Mouse (Mus musculus): ENCODE data around the gene Mgst2.
A peak's percentile ranks its signal among the peaks of the same experiment; 100 is the strongest.

The Mgst2 gene

DNA sequence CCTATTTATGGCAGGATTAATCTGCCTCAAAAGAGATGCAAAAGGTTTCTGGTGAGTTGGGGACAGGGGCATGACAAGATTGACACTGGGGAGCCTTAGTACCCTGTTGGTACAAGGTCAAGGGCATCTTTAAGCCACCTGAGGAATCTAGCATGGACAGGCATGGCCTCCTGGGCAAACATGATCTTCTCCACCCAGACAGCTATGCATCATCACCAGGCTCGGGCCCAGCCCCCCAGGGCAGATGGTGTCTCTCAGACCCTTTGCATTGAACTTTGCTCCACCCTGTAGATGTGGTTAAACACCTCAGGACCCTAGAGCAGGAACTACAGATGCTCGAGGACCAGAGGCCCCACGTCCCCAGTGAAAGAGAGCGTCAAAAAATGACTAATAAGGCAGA lies at the start of gene Mgst2:
TSS of gene Mgst2 (plus strand) at position 301 of the 400 bp plus-strand sequence.
- DNase-seq (ENCODE audit: low spot score), result no peak

DNA sequence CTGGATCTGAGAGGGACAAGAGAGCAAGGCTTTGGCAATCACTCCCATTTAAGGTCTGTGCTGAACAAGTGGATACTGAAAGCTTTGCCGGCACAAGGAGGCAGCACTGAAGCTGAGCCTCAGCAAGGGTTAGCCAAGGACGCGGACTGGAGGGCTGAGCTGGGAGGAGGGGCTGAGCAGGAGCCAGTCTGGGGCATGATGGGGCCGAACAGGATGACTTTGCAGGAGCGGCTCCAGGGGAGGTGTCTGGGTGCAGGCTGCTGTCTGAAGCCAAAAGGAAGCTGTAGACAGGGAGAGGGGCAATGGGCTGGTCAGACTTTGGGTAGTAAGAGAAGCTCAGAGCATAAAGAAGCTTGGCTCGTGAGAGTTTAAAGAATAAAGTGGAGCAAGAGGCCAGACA lies 48.2 kb upstream of the Mgst2 start:
- DNase-seq (ENCODE audit: low spot score), result peak; percentile 29

DNA sequence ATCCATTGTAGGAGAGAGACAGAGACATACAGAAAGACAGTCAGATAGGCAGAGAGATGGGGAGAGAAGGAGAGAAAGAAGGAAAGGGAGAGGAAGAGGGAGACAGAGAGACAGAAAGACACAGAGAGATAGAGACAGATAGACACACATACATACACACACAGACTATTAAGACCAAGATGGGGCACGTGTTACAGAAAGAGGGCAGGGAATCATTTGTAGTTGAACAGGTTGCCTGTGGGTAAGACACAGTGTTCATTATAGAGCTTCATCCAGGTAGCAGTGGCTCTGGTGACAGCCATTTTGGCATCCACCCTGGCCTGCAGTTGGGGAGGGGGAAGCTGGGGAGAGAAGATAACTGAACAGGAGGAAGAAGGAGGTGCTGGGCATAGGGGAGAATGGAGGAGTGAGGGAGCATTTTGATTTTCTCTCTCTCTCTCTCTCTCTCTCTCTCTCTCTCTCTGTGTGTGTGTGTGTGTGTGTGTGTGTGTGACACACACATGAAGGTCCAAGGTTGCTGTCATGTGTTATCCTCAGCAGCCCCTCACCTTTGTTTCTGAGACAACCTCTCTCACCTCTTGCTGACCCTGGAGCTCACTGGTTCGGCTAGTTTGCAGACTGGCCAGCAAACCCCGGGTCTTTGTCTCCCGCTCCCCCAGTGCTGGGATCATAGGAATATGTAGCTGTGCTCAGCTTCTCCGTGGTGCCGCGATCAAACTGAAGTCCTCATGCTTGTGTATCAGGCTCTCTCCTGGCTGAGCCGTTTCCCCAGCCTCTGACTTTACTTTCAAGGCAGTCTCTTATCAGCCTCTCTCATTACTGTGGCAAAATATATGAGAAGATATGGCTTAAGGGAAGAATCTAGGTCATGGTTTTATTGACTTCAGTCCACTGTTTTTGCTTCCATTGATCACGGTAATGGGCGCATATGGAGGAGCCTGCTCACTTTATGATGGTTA lies 47.5 kb upstream of the Mgst2 start:
- no peak for DNase-seq (ENCODE audit: low spot score)

GRCm38 (mm10) chr3:51614278-51614677 lies 45.9 kb upstream of the Mgst2 start:
- DNase-seq (ENCODE audit: low spot score), result no peak

- DNase-seq (ENCODE audit: low spot score), result no peak
These were observed 36.2 kb upstream of the Mgst2 start for GRCm38 (mm10) chr3:51623956-51624355.

DNA sequence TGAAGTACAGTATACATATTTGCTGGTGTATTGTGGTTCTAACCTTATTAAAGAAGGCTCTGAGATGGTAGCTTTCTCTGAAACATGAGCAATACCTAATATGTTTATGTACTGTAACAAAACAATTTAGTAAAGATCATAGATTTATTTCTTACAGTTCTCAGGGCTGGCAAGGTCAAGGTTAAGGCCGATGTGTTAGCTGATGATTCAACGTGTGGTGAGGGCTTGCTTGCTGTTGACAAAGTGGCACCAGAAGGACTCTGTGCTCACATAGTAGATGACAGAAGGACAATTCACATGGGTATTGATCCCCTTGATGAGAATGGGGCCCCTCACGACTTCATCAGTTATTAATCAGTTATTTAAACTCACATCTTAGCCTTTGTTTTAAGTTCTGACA lies 32.4 kb upstream of the Mgst2 start:
- no peak for DNase-seq (ENCODE audit: low spot score)

DNA sequence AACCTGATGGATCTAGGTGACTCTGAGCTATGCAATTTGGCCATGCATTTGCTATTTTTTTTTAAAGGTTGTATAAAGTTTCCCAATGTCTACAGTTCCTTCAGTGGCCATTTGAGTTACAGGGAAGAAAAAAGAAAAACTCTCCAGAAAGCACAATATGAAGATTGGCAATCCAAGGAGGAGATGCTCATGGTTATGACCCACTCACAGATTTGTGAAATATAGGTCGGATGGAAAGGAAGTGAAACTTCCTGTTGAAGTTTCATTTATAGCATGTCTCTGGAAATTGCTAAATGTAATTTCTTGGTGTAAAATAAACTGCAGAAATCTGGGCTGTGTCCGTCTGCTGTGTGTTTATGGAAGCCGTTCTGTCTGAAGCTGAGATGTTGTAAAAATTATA lies 31.2 kb upstream of the Mgst2 start:
- no peak for DNase-seq (ENCODE audit: low spot score)

DNA sequence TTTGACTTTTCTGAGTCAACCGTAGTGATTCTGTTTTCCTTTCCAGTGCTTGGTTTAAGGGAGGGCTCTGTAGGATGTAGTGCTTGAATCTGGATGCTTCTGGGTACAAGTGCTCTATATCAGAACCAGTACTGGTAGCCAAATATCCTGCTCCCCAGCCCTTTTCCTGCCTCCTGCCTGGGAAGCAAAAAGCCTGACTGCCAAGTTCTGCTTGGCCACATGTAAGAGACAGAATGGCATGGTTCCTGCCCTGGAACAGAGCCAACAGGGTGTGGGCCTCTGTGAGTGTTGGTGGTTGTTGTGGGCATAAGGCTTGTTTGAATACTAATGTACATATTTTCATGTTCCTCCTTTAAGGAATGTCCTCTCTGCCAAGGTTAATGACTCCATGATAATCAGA lies 29.4 kb upstream of the Mgst2 start:
- DNase-seq (ENCODE audit: low spot score), result no peak

DNA sequence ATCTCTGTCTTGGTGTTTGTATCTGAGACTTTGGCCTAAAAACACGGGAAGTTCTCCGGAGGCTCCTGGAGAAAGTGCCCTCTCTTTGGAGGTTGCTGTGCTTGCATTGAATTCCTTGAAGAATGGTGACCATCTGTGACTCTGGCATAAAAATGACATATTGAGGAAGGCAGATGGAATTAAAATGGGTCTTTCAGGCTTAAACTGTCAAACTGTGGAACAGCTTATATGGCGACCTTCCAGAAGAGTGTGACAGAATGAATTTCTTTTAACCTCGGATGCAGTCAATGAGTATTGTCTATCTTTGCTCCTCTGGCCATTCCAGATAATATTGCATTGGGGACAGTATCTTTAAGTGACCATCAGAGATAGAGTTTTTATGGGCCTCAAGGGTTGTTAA lies 28.2 kb upstream of the Mgst2 start:
- no peak for DNase-seq (ENCODE audit: low spot score)

DNA sequence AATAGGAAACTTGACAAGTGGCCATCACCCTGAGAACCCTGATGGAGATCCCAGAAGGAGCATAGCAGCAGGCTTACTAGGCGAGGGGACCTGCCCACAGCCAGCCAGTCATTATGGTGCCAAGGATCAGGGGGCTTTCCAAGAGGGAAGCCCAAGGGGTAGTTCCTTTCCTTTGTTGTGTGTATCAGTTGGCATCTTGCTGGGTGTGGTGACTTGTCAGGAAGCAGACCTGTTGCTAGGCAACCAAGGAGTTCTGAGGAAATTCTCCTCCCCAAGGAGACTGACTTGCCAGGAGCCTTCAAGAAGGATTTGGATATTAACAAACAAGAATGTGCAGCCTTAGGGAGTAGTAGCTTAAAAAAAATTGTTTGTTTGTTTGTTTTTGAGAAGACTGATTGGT lies 25.7 kb upstream of the Mgst2 start:
- DNase-seq (ENCODE audit: low spot score), result no peak

DNA sequence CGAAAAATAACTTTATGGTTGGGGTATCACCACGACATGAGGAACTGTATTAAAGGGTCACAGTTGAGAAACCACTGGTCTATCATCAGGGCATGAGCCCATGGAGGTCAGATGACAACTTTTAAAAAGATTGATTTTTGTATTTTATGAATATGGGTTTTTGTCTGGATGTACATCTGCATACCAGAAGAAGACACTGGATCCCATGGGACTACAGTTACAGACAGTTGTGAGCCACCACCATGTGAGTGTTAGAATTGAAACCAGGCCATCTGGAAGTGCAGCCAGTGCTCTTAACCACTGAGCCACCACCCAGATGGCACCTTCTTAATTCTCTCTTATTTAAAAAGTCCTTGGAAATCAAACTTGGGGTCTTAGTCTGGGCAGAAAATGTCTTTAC lies 24.2 kb upstream of the Mgst2 start:
- no peak for DNase-seq (ENCODE audit: low spot score)

DNA sequence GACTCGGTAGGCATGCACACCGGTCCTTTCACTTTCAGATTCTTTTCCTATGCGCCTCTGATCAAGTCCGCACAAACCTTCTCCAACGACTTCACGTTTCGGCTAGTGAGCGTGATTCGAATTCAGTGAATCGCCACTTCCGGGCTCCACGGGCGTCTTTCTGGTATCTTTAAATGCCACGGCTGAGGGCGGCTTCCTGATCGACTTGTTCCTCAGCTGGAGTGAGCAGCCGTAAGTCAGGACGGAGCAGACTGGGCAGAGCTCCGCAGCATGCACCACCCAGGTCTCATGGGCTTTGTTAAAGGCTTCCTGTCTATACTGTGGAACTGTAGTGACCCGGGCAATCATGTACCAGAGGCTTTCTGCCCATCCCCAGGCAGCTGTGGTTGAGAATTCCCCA lies 23.5 kb upstream of the Mgst2 start:
- no peak for DNase-seq (ENCODE audit: low spot score)

DNA sequence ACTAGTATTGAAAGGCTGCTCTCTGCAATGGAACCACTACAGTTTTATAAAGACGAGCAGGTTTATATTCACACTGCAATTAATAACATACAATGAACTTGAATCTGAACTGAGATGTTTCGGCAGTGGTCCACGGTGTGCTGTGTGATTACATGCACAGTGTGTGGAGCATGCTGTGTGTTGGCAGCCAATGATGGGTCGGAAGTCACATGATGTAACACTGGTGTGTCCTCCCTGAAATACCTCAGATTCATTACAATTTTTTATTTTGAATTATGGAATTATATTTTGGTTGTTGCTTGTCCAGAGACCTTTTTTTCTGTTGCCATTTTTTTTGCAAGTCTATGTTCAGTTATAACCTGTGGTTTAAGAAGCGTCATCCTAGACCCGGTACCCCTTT lies 22.8 kb upstream of the Mgst2 start:
- DNase-seq (ENCODE audit: low spot score), result no peak

DNA sequence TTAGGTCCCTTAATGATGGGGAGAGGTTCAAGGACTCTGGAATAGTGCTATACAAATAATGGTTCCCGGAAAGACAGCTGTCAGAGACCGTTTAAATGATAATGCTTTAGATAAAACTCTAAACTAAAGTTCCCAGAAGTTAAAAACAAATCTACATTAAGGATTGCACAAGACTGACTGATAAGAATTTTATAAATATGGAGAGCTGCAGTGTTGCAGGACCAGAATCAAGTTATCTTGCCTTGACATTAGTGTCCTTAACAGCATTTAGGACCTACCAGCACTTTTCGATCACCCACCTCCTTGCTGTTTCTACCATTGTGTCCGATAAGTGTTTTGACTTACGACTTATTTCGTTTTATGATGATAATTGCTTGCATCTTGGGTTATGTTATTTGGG lies 21.9 kb upstream of the Mgst2 start:
- DNase-seq (ENCODE audit: low spot score), result no peak

- no peak for DNase-seq (ENCODE audit: low spot score)
These were observed 14.7 kb upstream of the Mgst2 start for GRCm38 (mm10) chr3:51645484-51645883.

DNA sequence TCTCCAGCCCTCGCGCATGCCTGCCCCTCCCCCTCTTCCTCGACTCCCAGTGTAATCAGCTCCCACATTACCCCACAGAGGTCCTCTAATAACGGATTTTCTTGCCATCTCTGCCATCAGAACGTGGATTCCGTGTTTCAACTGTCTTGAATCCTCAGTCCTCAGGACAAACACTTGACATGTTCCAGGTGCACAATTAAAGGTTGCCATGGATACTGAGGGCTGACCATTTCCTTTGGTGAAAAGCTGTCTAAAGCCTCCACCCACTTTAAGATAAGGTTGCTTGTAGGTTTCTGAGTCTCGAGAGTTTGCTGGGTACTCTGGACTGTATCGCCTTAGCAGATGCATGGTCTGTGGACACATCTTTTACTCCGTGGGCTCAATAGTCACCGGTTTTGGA lies 13.9 kb upstream of the Mgst2 start:
- no peak for DNase-seq (ENCODE audit: low spot score)

- no peak for DNase-seq (ENCODE audit: low spot score)
These were observed 12.8 kb upstream of the Mgst2 start for GRCm38 (mm10) chr3:51647356-51647755.

- DNase-seq (ENCODE audit: low spot score), result peak; percentile 49
These were observed 12.0 kb upstream of the Mgst2 start for GRCm38 (mm10) chr3:51648037-51648664.

- no peak for DNase-seq (ENCODE audit: low spot score)
These were observed 10.7 kb upstream of the Mgst2 start for GRCm38 (mm10) chr3:51649426-51649825.

- no peak for DNase-seq (ENCODE audit: low spot score)
These were observed 10.2 kb upstream of the Mgst2 start for GRCm38 (mm10) chr3:51649986-51650385.

DNA sequence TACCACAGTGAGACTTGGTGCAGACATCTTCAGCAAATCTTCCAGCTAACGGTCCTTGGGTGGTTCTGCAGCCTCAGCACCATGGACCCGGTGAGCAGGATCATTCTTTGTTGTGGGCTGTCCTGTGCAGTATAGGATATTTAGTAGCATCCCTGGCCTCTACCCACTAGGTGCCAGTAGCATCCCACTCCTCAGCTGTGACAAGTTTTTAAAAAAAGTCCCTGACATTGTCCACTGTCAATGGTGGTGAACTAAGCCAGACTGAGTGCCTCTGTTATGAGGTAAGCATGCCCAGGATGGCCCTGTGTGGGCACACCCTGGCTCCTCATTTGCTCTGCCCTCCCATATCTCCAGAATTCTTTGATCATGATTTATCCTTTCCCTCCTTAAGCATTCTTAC lies 9.0 kb upstream of the Mgst2 start:
- no peak for DNase-seq (ENCODE audit: low spot score)

- DNase-seq (ENCODE audit: low spot score), result peak; percentile 63
These were observed 7.9 kb upstream of the Mgst2 start for GRCm38 (mm10) chr3:51652292-51652691.

GRCm38 (mm10) chr3:51652701-51653100 lies 7.5 kb upstream of the Mgst2 start:
- DNase-seq (ENCODE audit: low spot score), result no peak

Measured in ovary, postnatal 10 days (tissue).